Mouse (Mus musculus) heart, postnatal 4 days (tissue): Measurements from ENCODE around the gene Krtap31-1. TPM values are rescaled to one million over a fixed set of nuclear protein-coding genes. Genes with fewer than 3 reads are reported as not detected.
"Not testable (repeated sequence)": the region's sequence is repeated elsewhere in the genome, so short reads cannot be mapped to it uniquely, and the experiment has no call there.

ENCODE experiments used
- DNase-seq: peaks from one replicate; pipeline ENCODE4 v3.0.0; 2021
- total RNA-seq, 2 experiments: library from RNA; stranded (reverse); gene quantifications; 2 replicates each; pipeline ENCODE4 v1.2.3; 2021

Gene Krtap31-1
- total RNA-seq, result not detected

GRCm38 (mm10) chr11:99907620-99908019 is at the start of gene Krtap31-1:
Krtap31-1 (plus strand) TSS chr11:99907920.
- DNase-seq, result no peak

GRCm38 (mm10) chr11:99858761-99859160 is 49.0 kb upstream of the Krtap31-1 start:
- DNase-seq, result no peak

- not testable (repeated sequence) for DNase-seq
Observed at GRCm38 (mm10) chr11:99864176-99864575, 43.5 kb upstream of the Krtap31-1 start, which contains the start of gene Gm11559. Gm11559 (plus strand) TSS chr11:99864476.

- DNase-seq, result not testable (repeated sequence)
Observed at GRCm38 (mm10) chr11:99873089-99873488, 34.6 kb upstream of the Krtap31-1 start, which contains the start of gene Krtap9-1. Krtap9-1 (plus strand) TSS chr11:99873389.

- not testable (repeated sequence) for DNase-seq
Observed at GRCm38 (mm10) chr11:99878887-99879286, 28.8 kb upstream of the Krtap31-1 start, which contains the start of gene Gm11567. Gm11567 (plus strand) TSS chr11:99879187.

GRCm38 (mm10) chr11:99914451-99914850 is 6.7 kb downstream of the Krtap31-1 start, which contains the start of gene Gm11565:
Gm11565 (plus strand) TSS chr11:99914751.
- no peak for DNase-seq

GRCm38 (mm10) chr11:99935991-99936390 is 28.3 kb downstream of the Krtap31-1 start, which contains the start of gene Krtap31-2:
Krtap31-2 (plus strand) TSS chr11:99936291.
- no peak for DNase-seq

- no peak for DNase-seq
Observed at GRCm38 (mm10) chr11:99937751-99938264, 30.1 kb downstream of the Krtap31-1 start.

- DNase-seq, result no peak
Observed at GRCm38 (mm10) chr11:99948175-99948574, 40.5 kb downstream of the Krtap31-1 start, which contains the start of gene Krtap9-5. Krtap9-5 (plus strand) TSS chr11:99948475.

Other genes with a start within 250 kb of the Krtap31-1 start
- not detected for gene Gm11563, start 249.0 kb upstream of the Krtap31-1 start, total RNA-seq
- gene Krtap4-6, start 242.0 kb upstream of the Krtap31-1 start, total RNA-seq, result not detected
- not detected for gene Gm14190, start 217.2 kb upstream of the Krtap31-1 start, total RNA-seq
- not detected for gene Gm14180, start 173.6 kb upstream of the Krtap31-1 start, total RNA-seq
- not detected for gene Gm11595, start 135.0 kb upstream of the Krtap31-1 start, total RNA-seq
- not detected for gene Krtap4-8, start 127.2 kb upstream of the Krtap31-1 start, total RNA-seq
- gene Krtap4-9, start 122.7 kb upstream of the Krtap31-1 start, total RNA-seq, result not detected
- gene Gm11596, start 114.5 kb upstream of the Krtap31-1 start, total RNA-seq, result not detected
- not detected for gene Gm11569, start 109.0 kb upstream of the Krtap31-1 start, total RNA-seq
- not detected for gene Gm11554, start 103.5 kb upstream of the Krtap31-1 start, total RNA-seq
- not detected for gene Krtap4-13, start 98.0 kb upstream of the Krtap31-1 start, total RNA-seq
- gene Gm11564, start 92.3 kb upstream of the Krtap31-1 start, total RNA-seq, result not detected
- gene 2300003K06Rik, start 69.9 kb upstream of the Krtap31-1 start, total RNA-seq, result not detected
- gene Krtap4-16, start 56.3 kb upstream of the Krtap31-1 start, total RNA-seq, result not detected
- gene Gm11568, start 50.0 kb upstream of the Krtap31-1 start, total RNA-seq, result not detected
- not detected for gene Gm11559, start 43.4 kb upstream of the Krtap31-1 start, total RNA-seq
- gene Krtap9-1, start 34.5 kb upstream of the Krtap31-1 start, total RNA-seq, result not detected
- gene Gm11567, start 28.7 kb upstream of the Krtap31-1 start, total RNA-seq, result not detected
- gene Gm11565, start 6.8 kb downstream of the Krtap31-1 start, total RNA-seq, result not detected
- gene Krtap31-2, start 28.4 kb downstream of the Krtap31-1 start, total RNA-seq, result not detected
- gene Krtap9-5, start 40.6 kb downstream of the Krtap31-1 start, total RNA-seq, result not detected
- not detected for gene Krtap29-1, start 71.1 kb downstream of the Krtap31-1 start, total RNA-seq
- gene Krtap16-1, start 78.7 kb downstream of the Krtap31-1 start, total RNA-seq, result not detected
- gene Krtap17-1, start 86.1 kb downstream of the Krtap31-1 start, total RNA-seq, result not detected
- not detected for gene Krt33a, start 108.3 kb downstream of the Krtap31-1 start, total RNA-seq
- not detected for gene Krt33b, start 121.9 kb downstream of the Krtap31-1 start, total RNA-seq
- not detected for gene Krt34, start 133.6 kb downstream of the Krtap31-1 start, total RNA-seq
- gene Krt31, start 142.6 kb downstream of the Krtap31-1 start, total RNA-seq, result not detected
- not detected for gene Krt32, start 180.3 kb downstream of the Krtap31-1 start, total RNA-seq
- not detected for gene Krt35, start 188.3 kb downstream of the Krtap31-1 start, total RNA-seq
- not detected for gene Krt36, start 197.7 kb downstream of the Krtap31-1 start, total RNA-seq
- gene Krt13, start 213.6 kb downstream of the Krtap31-1 start, total RNA-seq, result not detected
- gene Krt15, start 228.0 kb downstream of the Krtap31-1 start, total RNA-seq, result under 1 TPM in 1 of 2 experiments, not detected in 1; 0.17 TPM
- 10 to 100 TPM; 16.1 to 21.1 TPM for gene Krt19, start 240.7 kb downstream of the Krtap31-1 start, total RNA-seq